Mouse (Mus musculus): ENCODE data around the gene P3h1. TPM values are rescaled to one million over a fixed set of nuclear protein-coding genes. Genes with fewer than 3 reads are reported as not detected.

The P3h1 gene
- total RNA-seq, 1 experiment from 2014 or later: 1.9 TPM

Other genes with a start within 250 kb of the P3h1 start
- 70.1 and 76.1 TPM in 2 replicates for gene Slc2a1, start 124.2 kb upstream of the P3h1 start, total RNA-seq (2017)
- gene Zfp691, start 58.7 kb upstream of the P3h1 start, total RNA-seq (2017): 6.9 and 10.3 TPM in 2 replicates
- 0.12 and 0.49 TPM in 2 replicates for gene Ermap, start 42.9 kb upstream of the P3h1 start, total RNA-seq (2017)
- 50.2 and 63.6 TPM in 2 replicates for gene Svbp, start 37.6 kb upstream of the P3h1 start, total RNA-seq (2017)
- not detected in 2 replicates for gene Tmem269, start 14.7 kb upstream of the P3h1 start, total RNA-seq (2017)
- gene AU022252, start 203 bp upstream of the P3h1 start, total RNA-seq (2017): 5.9 and 8.1 TPM in 2 replicates
- not detected in 2 replicates for gene Cldn19, start 22.5 kb downstream of the P3h1 start, total RNA-seq (2017)
- gene Ybx1, start 61.7 kb downstream of the P3h1 start, total RNA-seq (2017): 380 and 442 TPM in 2 replicates
- 23.7 and 27.5 TPM in 2 replicates for gene Ppih, start 87.6 kb downstream of the P3h1 start, total RNA-seq (2017)
- 0.93 and 2.5 TPM in 2 replicates for gene Ccdc30, start 182.6 kb downstream of the P3h1 start, total RNA-seq (2017)
- 13.9 and 14.1 TPM in 2 replicates for gene Ppcs, start 189.5 kb downstream of the P3h1 start, total RNA-seq (2017)
- gene Zmynd12, start 189.9 kb downstream of the P3h1 start, total RNA-seq (2017): 0.25 TPM in 1 of 2 replicates, not detected in the other